Mouse (Mus musculus) kidney, adult 2 months (tissue): ENCODE data around the gene Ppp1r3f. TPM values are rescaled to one million over a fixed set of nuclear protein-coding genes. Genes with fewer than 3 reads are reported as not detected.

Source experiments
- DNase-seq: peaks from one replicate; pipeline ENCODE4 v3.0.0; 2021
- H3K27ac ChIP-seq: fragments of 200-500 bp; 2 replicates; pipeline ENCODE4 v1.5.1; 2012; ENCODE audit warnings: low read depth, low read length, control low read depth, inconsistent platforms; ENCODE audit not compliant: insufficient read depth
- H3K27me3 ChIP-seq: fragments of 200-500 bp; replicated peaks from 2 replicates; pipeline ENCODE4 v1.6.1; 2012; ENCODE audit warnings: mild to moderate bottlenecking, moderate library complexity, low read length, inconsistent platforms; ENCODE audit not compliant: control insufficient read depth, insufficient read depth
- H3K36me3 ChIP-seq: fragments of 200-500 bp; 2 replicates; pipeline ENCODE4 v1.6.1; 2012; ENCODE audit warnings: mild to moderate bottlenecking, moderate library complexity, low read length, inconsistent platforms; ENCODE audit not compliant: control insufficient read depth, insufficient read depth
- H3K4me1 ChIP-seq: fragments of 200-500 bp; 2 replicates; pipeline ENCODE4 v1.6.1; 2011; ENCODE audit warnings: low read length; ENCODE audit not compliant: control insufficient read depth, insufficient read depth
- H3K4me3 ChIP-seq: fragments of 200-500 bp; 2 replicates; pipeline ENCODE4 v1.5.1; 2011; ENCODE audit warnings: mild to moderate bottlenecking, low read depth, low read length, control low read depth; ENCODE audit not compliant: insufficient read depth
- CTCF ChIP-seq: fragments of 200-500 bp; conservative IDR thresholded peaks from 2 replicates; pipeline ENCODE4 v1.5.1; 2011; ENCODE audit warnings: low read depth, mild to moderate bottlenecking, control low read depth, low read length, moderate library complexity, mixed read lengths; ENCODE audit not compliant: insufficient read depth, insufficient read length
- POLR2A ChIP-seq: fragments of 200-500 bp; IDR thresholded peaks from one replicate; pipeline ENCODE4 v1.6.1; 2011; ENCODE audit warnings: low read depth, low read length, control low read depth
- WGBS: fragments of 180-500 bp; shearing (Covaris S2); methylation state at CpG from one replicate; pipeline ENCODE4 v1.1.7; 2018; 5-methylcytosine and 5-hydroxymethylcytosine counted together
- polyA plus RNA-seq: library from polyadenylated mRNA; depleted of rRNA; stranded (reverse); fragments of >200 nt; gene quantifications from 2 replicates; pipeline ENCODE4 v1.2.3, GENCODE M21; 2012

Ppp1r3f gene
- polyA plus RNA-seq, 1 experiment = 1.2 TPM

DNA sequence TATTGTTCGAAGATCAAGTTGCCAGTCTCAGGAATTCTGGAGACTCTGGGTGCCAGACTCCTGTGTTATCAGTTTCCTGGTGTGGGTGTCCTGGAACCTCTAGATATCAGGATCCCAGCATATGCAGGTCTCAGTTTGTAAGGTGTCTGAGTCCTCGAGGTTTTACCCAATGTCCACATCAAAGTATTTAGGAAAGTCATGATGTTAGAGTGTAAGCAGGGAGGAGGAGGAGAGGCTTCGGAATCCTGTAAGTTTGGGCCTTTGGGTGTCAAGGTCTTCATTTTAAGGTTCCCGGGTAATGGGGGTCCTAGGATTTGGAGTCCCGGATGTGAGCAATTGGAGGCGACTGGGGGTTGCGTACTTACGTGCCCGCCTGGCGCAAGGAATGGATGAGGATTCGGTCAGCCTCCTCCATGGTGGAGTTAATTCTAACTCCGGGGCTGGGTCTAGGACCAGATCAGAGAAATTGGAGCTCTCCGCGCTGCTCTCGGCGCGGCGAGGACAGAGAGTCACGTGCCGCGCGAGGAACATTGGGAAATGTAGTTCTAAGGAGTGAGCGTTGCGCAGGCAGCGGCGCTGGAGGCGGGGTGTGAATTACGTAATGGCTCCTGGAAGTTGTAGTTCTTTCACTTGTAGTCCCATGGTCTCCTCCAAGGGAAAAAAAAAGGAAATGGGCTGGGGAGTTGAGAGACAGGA, 30.9 kb upstream of the Ppp1r3f start, which contains the start of gene Ccdc22:
Gene Ccdc22, minus strand, starts transcription at position 639 of the 696 bp plus-strand sequence.
- peaks cover 4% of the 10 kb centered on the region; the same call in 1 of the 2 replicates for H3K4me1 ChIP-seq
- peak within 1 kb of the TSS; percentile 91 for H3K4me3 ChIP-seq
- TF ChIP-seq CTCF (no peak), POLR2A (no peak)
- H3K27me3 ChIP-seq = no peaks in the 10 kb centered on the region
- WGBS = under 1% methylated on average over 28 of the region's 28 CpGs
- DNase-seq = peak; percentile 93
- no peak within 1 kb of the TSS for H3K27ac ChIP-seq
- no peaks in the 10 kb centered on the region for H3K36me3 ChIP-seq

DNA sequence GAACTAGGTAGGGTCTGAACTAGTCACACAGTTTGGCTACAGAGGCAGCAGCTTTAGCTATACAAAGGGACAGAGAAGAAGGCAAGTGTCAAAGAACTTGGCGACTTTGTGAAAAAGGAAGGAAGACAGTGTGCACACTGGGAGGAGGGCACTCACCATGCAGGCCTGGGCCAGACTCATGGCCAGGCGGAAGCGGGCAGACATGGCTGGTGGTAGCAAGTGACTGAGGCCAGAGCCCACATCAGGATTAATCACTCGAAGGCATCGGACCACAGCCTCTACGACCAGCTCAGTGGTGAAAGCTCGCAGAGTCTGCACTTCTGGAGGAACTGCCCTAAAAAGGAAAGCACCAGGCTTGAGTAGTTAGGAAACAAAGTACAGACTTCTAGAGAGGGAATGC, 29.9 kb upstream of the Ppp1r3f start:
- no peaks in the 10 kb centered on the region for H3K27me3 ChIP-seq
- peak; percentile 2 for DNase-seq
- no peaks in the 10 kb centered on the region; the same call in 1 of the 2 replicates for H3K36me3 ChIP-seq
- no peak overlapping the region for H3K27ac ChIP-seq
- WGBS = 74% methylated on average over 7 of the region's 7 CpGs
- no peak for TF ChIP-seq POLR2A
- TF ChIP-seq CTCF = no peak
- H3K4me3 ChIP-seq = no peak overlapping the region
- peaks cover 4% of the 10 kb centered on the region; the same call in 1 of the 2 replicates for H3K4me1 ChIP-seq

DNA sequence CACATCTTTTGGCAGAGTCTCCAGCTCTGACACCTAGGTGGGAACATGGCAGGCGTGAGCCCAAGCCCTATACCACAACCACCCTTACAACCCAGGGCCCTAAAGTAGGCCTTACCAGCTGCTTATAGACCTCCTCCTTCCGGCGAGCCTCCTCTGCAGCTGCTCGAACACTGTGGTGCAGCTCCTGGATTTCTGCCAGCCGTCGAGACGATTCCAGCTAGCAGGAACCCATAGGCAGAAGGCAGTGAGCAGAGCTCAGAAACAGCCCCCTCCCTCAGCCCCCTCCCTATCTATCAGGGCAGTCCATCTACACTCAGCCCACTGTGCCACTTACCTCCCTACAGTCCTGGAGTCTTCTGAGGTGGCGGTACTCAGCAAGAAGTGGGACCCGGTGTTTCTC, 21.3 kb upstream of the Ppp1r3f start:
- no peak for DNase-seq
- no peak overlapping the region for H3K4me3 ChIP-seq
- no peak overlapping the region for H3K27ac ChIP-seq
- 86% methylated on average over 9 of the region's 9 CpGs for WGBS
- no peaks in the 10 kb centered on the region for H3K27me3 ChIP-seq
- H3K36me3 ChIP-seq = no peaks in the 10 kb centered on the region; the same call in 1 of the 2 replicates
- H3K4me1 ChIP-seq = no peaks in the 10 kb centered on the region; the same call in 1 of the 2 replicates
- TF ChIP-seq CTCF = no peak
- TF ChIP-seq POLR2A = no peak

DNA sequence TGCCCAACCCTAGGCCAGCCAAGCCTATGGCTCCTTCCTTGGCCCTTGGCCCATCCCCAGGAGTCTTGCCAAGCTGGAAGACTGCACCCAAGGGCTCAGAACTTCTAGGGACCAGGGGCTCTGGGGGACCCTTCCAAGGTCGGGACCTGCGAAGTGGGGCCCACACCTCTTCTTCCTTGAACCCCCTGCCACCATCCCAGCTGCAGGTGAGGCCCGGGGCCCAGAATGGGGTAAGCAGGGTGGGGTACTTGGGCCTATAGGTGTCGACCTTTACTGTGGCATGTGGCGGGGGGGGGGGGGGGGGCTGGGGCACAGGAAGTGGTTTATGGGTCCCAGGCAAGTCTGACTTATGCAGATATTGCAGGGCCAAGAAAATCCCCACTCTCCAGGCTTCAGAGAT, 12.3 kb upstream of the Ppp1r3f start:
- no peak overlapping the region for H3K4me3 ChIP-seq
- no peaks in the 10 kb centered on the region for H3K27me3 ChIP-seq
- DNase-seq = no peak
- no peaks in the 10 kb centered on the region for H3K4me1 ChIP-seq
- TF ChIP-seq POLR2A (no peak), CTCF (no peak)
- WGBS = 86% methylated on average over 4 of the region's 5 CpGs
- no peaks in the 10 kb centered on the region for H3K36me3 ChIP-seq
- H3K27ac ChIP-seq = no peak overlapping the region

DNA sequence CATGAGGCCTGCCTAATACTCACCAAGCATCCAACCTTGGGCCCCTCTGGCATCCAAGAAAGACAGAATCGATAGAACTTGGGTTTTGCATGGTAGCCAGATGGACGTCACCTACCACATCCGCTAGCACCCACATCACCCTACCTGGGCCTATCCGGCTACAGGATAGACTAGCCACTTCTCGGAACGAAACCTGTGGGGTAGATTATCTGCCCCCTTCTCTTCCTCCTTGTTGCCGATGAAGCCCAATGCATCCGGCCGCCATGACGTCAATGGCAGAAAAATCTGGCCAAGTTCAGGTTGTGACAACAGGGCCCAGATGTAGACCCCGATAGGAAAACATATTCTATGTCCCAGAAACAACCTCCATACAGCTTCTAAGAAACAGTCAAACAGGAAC, 9.8 kb upstream of the Ppp1r3f start:
- H3K27me3 ChIP-seq = no peaks in the 10 kb centered on the region
- H3K27ac ChIP-seq = no peak overlapping the region
- H3K36me3 ChIP-seq = no peaks in the 10 kb centered on the region
- DNase-seq = no peak
- H3K4me3 ChIP-seq = no peak overlapping the region
- TF ChIP-seq POLR2A = no peak
- no peak for TF ChIP-seq CTCF
- 99% methylated on average over 11 of the region's 11 CpGs for WGBS
- H3K4me1 ChIP-seq = no peaks in the 10 kb centered on the region

DNA sequence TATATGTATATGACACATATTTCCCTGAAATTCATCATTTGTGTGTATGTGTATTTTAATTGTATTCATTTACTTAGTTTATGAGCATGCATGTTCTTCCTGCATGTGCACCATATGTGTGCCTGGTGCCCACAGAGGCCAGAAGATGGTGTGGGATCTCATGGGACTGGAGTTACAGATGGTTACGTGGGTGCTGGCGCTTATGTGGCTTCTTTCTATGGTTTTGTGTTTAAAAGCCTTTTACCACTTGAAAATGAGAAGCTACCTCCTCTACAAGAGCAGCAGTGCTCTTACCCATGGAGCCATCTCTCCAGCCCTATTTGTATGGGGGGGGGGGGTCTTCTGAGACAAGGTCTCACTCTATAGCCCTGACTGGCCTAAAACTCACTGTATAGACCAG, 7.1 kb upstream of the Ppp1r3f start:
- H3K27me3 ChIP-seq = no peaks in the 10 kb centered on the region
- no peaks in the 10 kb centered on the region for H3K4me1 ChIP-seq
- TF ChIP-seq POLR2A = no peak
- no peak for TF ChIP-seq CTCF
- 95% methylated on average over 2 of the region's 2 CpGs for WGBS
- H3K27ac ChIP-seq = no peak overlapping the region
- no peak for DNase-seq
- H3K4me3 ChIP-seq = no peak overlapping the region
- H3K36me3 ChIP-seq = no peaks in the 10 kb centered on the region

DNA sequence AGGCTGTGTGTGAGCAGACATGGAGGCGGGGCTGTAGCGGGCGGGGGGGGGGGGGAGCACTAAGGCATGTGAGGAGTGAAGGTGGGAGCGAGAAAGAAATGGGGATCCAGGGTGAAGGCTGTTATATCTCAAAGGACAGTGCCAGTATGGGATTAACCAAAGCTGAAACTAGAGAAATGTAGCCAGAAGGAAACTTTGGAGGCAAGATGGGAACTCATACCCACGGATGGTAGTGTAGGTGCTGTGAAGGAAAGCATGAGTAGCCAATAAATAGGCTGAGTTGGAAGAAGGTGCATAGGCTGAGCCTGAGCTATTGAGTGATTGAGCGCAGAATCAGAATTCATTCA, 775 bp upstream of the Ppp1r3f start:
- H3K27me3 ChIP-seq = no peaks in the 10 kb centered on the region
- WGBS = 11% methylated on average over 6 of the region's 6 CpGs
- TF ChIP-seq POLR2A = no peak
- TF ChIP-seq CTCF = no peak
- peak overlapping the region; percentile 39 for H3K4me3 ChIP-seq
- H3K36me3 ChIP-seq = no peaks in the 10 kb centered on the region
- H3K27ac ChIP-seq = no peak overlapping the region
- no peaks in the 10 kb centered on the region for H3K4me1 ChIP-seq
- no peak for DNase-seq
